Mouse (Mus musculus) liver, adult 2 months (tissue): ENCODE measurements around the gene Epha8. TPM values are rescaled to one million over a fixed set of nuclear protein-coding genes. Genes with fewer than 3 reads are reported as not detected.

ENCODE experiments used
- DNase-seq: peaks from one replicate; pipeline ENCODE4 v3.0.0-alpha.2; 2011; ENCODE audit warnings: low read depth, low spot score; ENCODE audit errors: extremely low read depth
- H3K27ac ChIP-seq: fragments of 200-500 bp; replicated peaks from 2 replicates; pipeline ENCODE4 v1.5.1; 2012; ENCODE audit warnings: low read depth, mild to moderate bottlenecking, control low read depth, inconsistent platforms, low read length; ENCODE audit not compliant: insufficient read depth
- H3K27me3 ChIP-seq: fragments of 200-500 bp; 2 replicates; pipeline ENCODE4 v1.6.1; 2012; ENCODE audit warnings: mild to moderate bottlenecking, moderate library complexity, low read length, inconsistent platforms; ENCODE audit not compliant: control insufficient read depth, insufficient read depth
- H3K36me3 ChIP-seq: fragments of 200-500 bp; 2 replicates; pipeline ENCODE4 v1.6.1; 2012; ENCODE audit warnings: low read length, inconsistent platforms; ENCODE audit not compliant: control insufficient read depth, insufficient read depth
- H3K4me1 ChIP-seq: fragments of 200-500 bp; 2 replicates; pipeline ENCODE4 v1.6.1; 2011; ENCODE audit warnings: low read length; ENCODE audit not compliant: control insufficient read depth, insufficient read depth
- H3K4me3 ChIP-seq: fragments of 200-500 bp; 2 replicates; pipeline ENCODE4 v1.5.1; 2011; ENCODE audit warnings: low read depth, mild to moderate bottlenecking, control low read depth, low read length, moderate library complexity; ENCODE audit not compliant: insufficient read depth
- H3K79me2 ChIP-seq: fragments of 200-500 bp; 2 replicates; pipeline ENCODE4 v1.6.1; 2012; ENCODE audit warnings: inconsistent platforms, mild to moderate bottlenecking, low read length, moderate library complexity; ENCODE audit not compliant: control insufficient read depth, insufficient read depth
- H3K9ac ChIP-seq: fragments of 200-500 bp; 2 replicates; pipeline ENCODE4 v1.6.1; 2012; ENCODE audit warnings: low read depth, mild to moderate bottlenecking, control low read depth, inconsistent platforms, low read length
- CTCF ChIP-seq: fragments of 200-500 bp; IDR thresholded peaks from 2 replicates; pipeline ENCODE4 v1.5.1; 2011; ENCODE audit warnings: low read depth, low read length, control low read depth
- POLR2A ChIP-seq: fragments of 200-500 bp; IDR thresholded peaks from 2 replicates; pipeline ENCODE4 v1.6.1; 2011; ENCODE audit warnings: low read length, control low read depth; ENCODE audit not compliant: insufficient read depth; ENCODE audit errors: extremely low read depth
- WGBS: fragments of 180-500 bp; shearing (Covaris S2); methylation state at CpG from one replicate; pipeline ENCODE4 v1.1.7; 2018; 5-methylcytosine and 5-hydroxymethylcytosine counted together
- polyA plus RNA-seq: library from polyadenylated mRNA; depleted of rRNA; stranded (reverse); fragments of >200 nt; gene quantifications from 2 replicates; pipeline ENCODE4 v1.2.3, GENCODE M21; 2012; rRNA removed
- total RNA-seq: library from RNA; depleted of rRNA; stranded (reverse); fragments of >200 nt; gene quantifications from 2 replicates; pipeline ENCODE4 v1.2.3, GENCODE M21; 2014; rRNA removed

The Epha8 gene
- total RNA-seq (not detected in 2 replicates), polyA plus RNA-seq (not detected in 2 replicates)

- H3K27me3 ChIP-seq: peaks cover 12% of the 10 kb centered on the region
- no peak within 1 kb of the TSS for H3K9ac ChIP-seq
- no peaks in the 10 kb centered on the region for H3K36me3 ChIP-seq
- no peak for DNase-seq
- H3K27ac ChIP-seq: no peak within 1 kb of the TSS
- TF ChIP-seq POLR2A: no peak
- no peak for TF ChIP-seq CTCF
- WGBS: 10% methylated on average over 66 of the region's 75 CpGs
- no peak within 1 kb of the TSS for H3K4me3 ChIP-seq
- no peaks in the 10 kb centered on the region for H3K79me2 ChIP-seq
- H3K4me1 ChIP-seq: no peaks in the 10 kb centered on the region
These were observed at the start of gene Epha8 for GRCm38 (mm10) chr4:136956751-136957446. Gene Epha8 (minus strand): TSS chr4:136956816.

GRCm38 (mm10) chr4:137001825-137002224 is 45.2 kb upstream of the Epha8 start:
- Histone ChIP-seq H3K9ac (no peak overlapping the region), H3K27ac (no peak overlapping the region), H3K36me3 (peaks cover 18% of the 10 kb centered on the region; the same call in 1 of the 2 replicates), H3K27me3 (no peaks in the 10 kb centered on the region), H3K4me3 (no peak overlapping the region), H3K79me2 (no peaks in the 10 kb centered on the region), H3K4me1 (no peaks in the 10 kb centered on the region)
- no peak for DNase-seq
- TF ChIP-seq POLR2A (no peak), CTCF (no peak)
- WGBS: 67% methylated on average over 3 of the region's 3 CpGs

- 97% methylated on average over 7 of the region's 7 CpGs for WGBS
- no peak for TF ChIP-seq POLR2A
- TF ChIP-seq CTCF: no peak
- Histone ChIP-seq H3K27ac (no peak overlapping the region), H3K4me1 (no peaks in the 10 kb centered on the region), H3K27me3 (no peaks in the 10 kb centered on the region), H3K9ac (no peak overlapping the region), H3K79me2 (no peaks in the 10 kb centered on the region), H3K36me3 (peaks cover 21% of the 10 kb centered on the region; the same call in 1 of the 2 replicates), H3K4me3 (no peak overlapping the region)
- no peak for DNase-seq
These were observed 44.4 kb upstream of the Epha8 start for GRCm38 (mm10) chr4:137001020-137001419.

GRCm38 (mm10) chr4:136998371-136998770 is 41.8 kb upstream of the Epha8 start:
- H3K27ac ChIP-seq: no peak overlapping the region
- no peaks in the 10 kb centered on the region for H3K27me3 ChIP-seq
- H3K79me2 ChIP-seq: no peaks in the 10 kb centered on the region
- 88% methylated on average over 7 of the region's 7 CpGs for WGBS
- no peak overlapping the region for H3K9ac ChIP-seq
- no peak overlapping the region for H3K4me3 ChIP-seq
- DNase-seq: no peak
- H3K4me1 ChIP-seq: no peaks in the 10 kb centered on the region
- TF ChIP-seq CTCF (no peak), POLR2A (no peak)
- H3K36me3 ChIP-seq: peaks cover 31% of the 10 kb centered on the region; the same call in 1 of the 2 replicates

DNA sequence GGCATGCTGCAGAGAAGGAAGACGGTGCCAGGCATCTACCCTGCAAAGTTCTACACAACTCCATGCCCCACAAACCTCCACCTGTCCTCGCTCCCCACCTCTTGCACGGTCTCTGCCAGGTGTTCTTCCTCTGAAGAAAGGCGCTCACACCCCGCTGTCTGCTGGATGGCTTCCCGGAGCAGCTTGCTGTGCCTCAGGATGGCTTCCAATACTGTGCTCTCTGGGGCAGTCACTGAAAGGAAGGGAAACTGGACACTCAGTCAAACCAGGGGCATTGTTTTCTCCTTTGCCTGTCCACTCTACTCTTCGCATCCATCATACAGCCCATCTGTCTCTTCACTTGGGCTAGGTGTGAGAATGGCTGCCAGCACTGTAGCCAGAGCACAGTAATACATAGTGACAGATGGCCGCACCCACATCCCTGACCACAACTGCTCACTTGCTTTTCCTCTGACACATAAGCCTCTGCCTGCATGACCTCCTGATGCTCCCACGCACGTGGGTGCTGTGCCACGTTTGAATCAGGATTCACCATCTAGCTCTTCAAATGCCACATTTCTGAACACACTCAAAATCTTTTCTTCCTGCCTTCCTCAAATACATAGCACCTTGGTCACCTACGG is 41.2 kb upstream of the Epha8 start:
- TF ChIP-seq CTCF (no peak), POLR2A (no peak)
- DNase-seq: no peak
- H3K27ac ChIP-seq: no peak overlapping the region
- H3K79me2 ChIP-seq: no peaks in the 10 kb centered on the region
- H3K4me3 ChIP-seq: no peak overlapping the region
- H3K36me3 ChIP-seq: peaks cover 31% of the 10 kb centered on the region; the same call in 1 of the 2 replicates
- H3K4me1 ChIP-seq: no peaks in the 10 kb centered on the region
- no peaks in the 10 kb centered on the region for H3K27me3 ChIP-seq
- no peak overlapping the region for H3K9ac ChIP-seq
- WGBS: 94% methylated on average over 12 of the region's 12 CpGs

DNA sequence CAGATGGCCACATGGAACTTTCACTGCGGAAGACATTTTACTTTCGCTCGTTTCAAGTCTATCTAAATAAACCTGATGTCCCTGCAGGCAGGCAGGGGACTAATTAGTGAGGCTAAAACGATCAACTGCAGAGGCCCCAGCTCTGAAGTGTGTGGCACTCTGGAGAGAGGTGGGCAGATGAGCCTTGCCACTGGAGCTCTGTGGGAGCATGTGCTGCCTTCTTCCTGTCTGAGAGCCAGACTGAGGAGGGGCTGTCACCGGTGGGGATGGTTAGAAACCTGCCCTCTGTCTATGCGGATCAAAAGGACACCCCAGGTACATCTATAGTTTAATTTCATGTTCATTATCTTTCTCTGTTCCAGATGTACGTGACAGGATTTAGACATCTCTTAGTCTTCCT is 40.3 kb upstream of the Epha8 start:
- TF ChIP-seq CTCF: no peak
- TF ChIP-seq POLR2A: no peak
- Histone ChIP-seq H3K9ac (no peak overlapping the region), H3K36me3 (peaks cover 33% of the 10 kb centered on the region), H3K27ac (no peak overlapping the region), H3K27me3 (no peaks in the 10 kb centered on the region), H3K79me2 (no peaks in the 10 kb centered on the region), H3K4me3 (no peak overlapping the region), H3K4me1 (no peaks in the 10 kb centered on the region)
- 90% methylated on average over 7 of the region's 7 CpGs for WGBS
- no peak for DNase-seq
